Mouse (Mus musculus) myocyte (in vitro differentiated cells): ENCODE data around the gene Ypel3. TPM values are rescaled to one million over a fixed set of nuclear protein-coding genes. Genes with fewer than 3 reads are reported as not detected.

ENCODE experiments used
- H3K27me3 ChIP-seq: one replicate; pipeline ENCODE4 v1.6.1; 2011; ENCODE audit not compliant: control insufficient read depth, insufficient read depth, insufficient read length
- H3K36me3 ChIP-seq: one replicate; pipeline ENCODE4 v1.6.1; 2011; ENCODE audit not compliant: control insufficient read depth, insufficient read depth
- H3K4me2 ChIP-seq: one replicate; pipeline ENCODE4 v1.6.1; 2011; ENCODE audit warnings: low read depth, control low read depth
- H3K4me3 ChIP-seq: one replicate; pipeline ENCODE4 v1.5.1; 2011; ENCODE audit warnings: mild to moderate bottlenecking, control low read depth, moderate library complexity
- H3K79me2 ChIP-seq: one replicate; pipeline ENCODE4 v1.6.1; 2011; ENCODE audit not compliant: control insufficient read depth, insufficient read depth
- H3ac ChIP-seq: one replicate; pipeline ENCODE4 v1.6.1; 2011; ENCODE audit not compliant: control insufficient read depth, insufficient read length
- CEBPB ChIP-seq: IDR thresholded peaks from 2 replicates; pipeline ENCODE4 v1.6.1; 2011; ENCODE audit warnings: mild to moderate bottlenecking, moderate library complexity; ENCODE audit not compliant: poor library complexity, insufficient read depth, severe bottlenecking
- E2F4 ChIP-seq: IDR thresholded peaks from one replicate; pipeline ENCODE4 v1.6.1; 2011; ENCODE audit warnings: mild to moderate bottlenecking, control low read depth, moderate library complexity; ENCODE audit not compliant: insufficient read depth
- MAX ChIP-seq: IDR thresholded peaks from one replicate; pipeline ENCODE4 v1.6.1; 2011; ENCODE audit warnings: low read depth, mild to moderate bottlenecking, control low read depth
- MYOD1 ChIP-seq, 3 experiments: IDR thresholded peaks; one replicate each; pipeline ENCODE4 v1.6.1; 2011; ENCODE audit warnings: control low read depth in 2 of 3, low read depth in 2 of 3, mild to moderate bottlenecking in 2 of 3, moderate library complexity in 1 of 3; ENCODE audit not compliant: insufficient read length in 2 of 3, control insufficient read depth in 1 of 3
- MYOG ChIP-seq, 3 experiments: IDR thresholded peaks; one replicate each; pipeline ENCODE4 v1.6.1; 2011; ENCODE audit warnings: control low read depth in 2 of 3, low read depth in 2 of 3, mild to moderate bottlenecking in 2 of 3; ENCODE audit not compliant: insufficient read length in 2 of 3, control insufficient read depth in 1 of 3, insufficient read depth in 1 of 3
- POLR2A ChIP-seq: IDR thresholded peaks from one replicate; pipeline ENCODE4 v1.6.1; 2011; ENCODE audit warnings: low read depth, mild to moderate bottlenecking, control low read depth, moderate library complexity; ENCODE audit not compliant: insufficient read length
- POLR2AphosphoS2 ChIP-seq: IDR thresholded peaks from one replicate; pipeline ENCODE4 v1.6.1; 2011; ENCODE audit warnings: low read depth, control low read depth; ENCODE audit not compliant: insufficient read length
- REST ChIP-seq: IDR thresholded peaks from one replicate; pipeline ENCODE4 v1.6.1; 2011; ENCODE audit warnings: mild to moderate bottlenecking, control low read depth, moderate library complexity; ENCODE audit not compliant: insufficient read depth, insufficient read length
- SRF ChIP-seq: IDR thresholded peaks from one replicate; pipeline ENCODE4 v1.6.1; 2011; ENCODE audit warnings: low read depth; ENCODE audit not compliant: control insufficient read depth, insufficient read length
- TCF12 ChIP-seq: IDR thresholded peaks from one replicate; pipeline ENCODE4 v1.6.1; 2011; ENCODE audit warnings: mild to moderate bottlenecking, control low read depth; ENCODE audit not compliant: poor library complexity, insufficient read depth, severe bottlenecking
- TCF3 ChIP-seq: IDR thresholded peaks from one replicate; pipeline ENCODE4 v1.6.1; 2011; ENCODE audit warnings: low read depth, control low read depth; ENCODE audit not compliant: insufficient read length
- USF1 ChIP-seq: IDR thresholded peaks from one replicate; pipeline ENCODE4 v1.6.1; 2011; ENCODE audit warnings: low read depth, mild to moderate bottlenecking, control low read depth, moderate library complexity
- polyA plus RNA-seq: library from polyadenylated mRNA; unstranded; fragments of >200 nt; fragmentation: generic; extraction: Trizol; gene quantifications from one replicate; pipeline ENCODE4 v1.2.1, GENCODE M21; 2012; ENCODE audit warnings: missing spikeins

Ypel3 gene
- polyA plus RNA-seq, 1 experiment: 82.2 TPM

- Histone ChIP-seq H3K79me2 (no peaks in the 10 kb centered on the region), H3K4me3 (no peak overlapping the region), H3ac (no peak overlapping the region), H3K36me3 (no peaks in the 10 kb centered on the region), H3K4me2 (peak overlapping the region; percentile 1), H3K27me3 (no peaks in the 10 kb centered on the region)
- TF ChIP-seq USF1 (no peak), MYOG (IDR thresholded peaks at IDR 0.05; ENCODE audit: control insufficient read depth in 1 of 3, insufficient read depth in 1 of 3, insufficient read length in 2 of 3, low read depth in 2 of 3) (no peak), REST (no peak), POLR2A (no peak), TCF3 (no peak), E2F4 (no peak), MYOD1 (IDR thresholded peaks at IDR 0.05; ENCODE audit: control insufficient read depth in 1 of 3, insufficient read length in 2 of 3, low read depth in 2 of 3) (no peak)
Measured at GRCm38 (mm10) chr7:126779983-126780970, 3.5 kb downstream of the Ypel3 start.

GRCm38 (mm10) chr7:126780971-126781635 is 4.3 kb downstream of the Ypel3 start, which contains the start of gene Tbx6:
Tbx6 (plus strand) TSS chr7:126781483.
- Histone ChIP-seq H3K27me3 (no peaks in the 10 kb centered on the region), H3K4me2 (peak within 1 kb of the TSS; percentile 1), H3K79me2 (no peaks in the 10 kb centered on the region), H3K4me3 (no peak within 1 kb of the TSS), H3K36me3 (no peaks in the 10 kb centered on the region), H3ac (no peak within 1 kb of the TSS)
- TF ChIP-seq CEBPB: no peak
- no peak for TF ChIP-seq MYOG (IDR thresholded peaks at IDR 0.05; ENCODE audit: control insufficient read depth in 1 of 3, insufficient read depth in 1 of 3, insufficient read length in 2 of 3, low read depth in 2 of 3)
- TF ChIP-seq TCF3: no peak
- no peak for TF ChIP-seq E2F4
- TF ChIP-seq POLR2AphosphoS2: no peak
- TF ChIP-seq SRF: no peak
- TF ChIP-seq REST: no peak
- no peak for TF ChIP-seq TCF12
- TF ChIP-seq MYOD1 (IDR thresholded peaks at IDR 0.05; ENCODE audit: control insufficient read depth in 1 of 3, insufficient read length in 2 of 3, low read depth in 2 of 3): no peak
- no peak for TF ChIP-seq POLR2A
- no peak for TF ChIP-seq USF1
- TF ChIP-seq MAX: no peak

GRCm38 (mm10) chr7:126781661-126782370 is 5.1 kb downstream of the Ypel3 start:
- no peak for TF ChIP-seq TCF3
- peak; percentile 11 for TF ChIP-seq POLR2A
- TF ChIP-seq REST: no peak
- TF ChIP-seq CEBPB: no peak
- TF ChIP-seq MYOD1 (IDR thresholded peaks at IDR 0.05; ENCODE audit: control insufficient read depth in 1 of 3, insufficient read length in 2 of 3, low read depth in 2 of 3): no peak
- Histone ChIP-seq H3K4me3 (no peak overlapping the region), H3K79me2 (no peaks in the 10 kb centered on the region), H3ac (no peak overlapping the region), H3K4me2 (no peak overlapping the region), H3K27me3 (no peaks in the 10 kb centered on the region), H3K36me3 (peaks cover 1% of the 10 kb centered on the region)

- H3ac ChIP-seq: no peak overlapping the region
- no peaks in the 10 kb centered on the region for H3K27me3 ChIP-seq
- TF ChIP-seq POLR2A (no peak), MYOD1 (IDR thresholded peaks at IDR 0.05; ENCODE audit: control insufficient read depth in 1 of 3, insufficient read length in 2 of 3, low read depth in 2 of 3) (no peak), E2F4 (no peak), POLR2AphosphoS2 (no peak)
- no peak overlapping the region for H3K4me2 ChIP-seq
- H3K4me3 ChIP-seq: no peak overlapping the region
- no peaks in the 10 kb centered on the region for H3K79me2 ChIP-seq
- H3K36me3 ChIP-seq: peaks cover 9% of the 10 kb centered on the region
Measured at GRCm38 (mm10) chr7:126782693-126783092, 5.9 kb downstream of the Ypel3 start.
